Mouse (Mus musculus): ENCODE data around the gene Mrpl36.

- TF ChIP-seq CTCF (IDR thresholded peaks at IDR 0.05) (no peak), EP300 (IDR thresholded peaks at IDR 0.05) (no peak)
These were observed 45.9 kb upstream of the Mrpl36 start for GRCm38 (mm10) chr13:73282407-73282806.

Measured in lung, postnatal 0 days (tissue).